Mouse (Mus musculus): ENCODE measurements around the gene Gtf2b. TPM values are rescaled to one million over a fixed set of nuclear protein-coding genes. Genes with fewer than 3 reads are reported as not detected.

The Gtf2b gene
- total RNA-seq, 1 experiment from 2014 or later, result 57.5 TPM

GRCm38 (mm10) chr3:142811582-142811981, 46.7 kb downstream of the Gtf2b start:
- DNase-seq, result no peak

GRCm38 (mm10) chr3:142817506-142817905, 52.7 kb downstream of the Gtf2b start:
- no peak for DNase-seq

GRCm38 (mm10) chr3:142823606-142824005, 58.8 kb downstream of the Gtf2b start:
- DNase-seq, result no peak

- no peak for DNase-seq
These were observed 61.8 kb downstream of the Gtf2b start for GRCm38 (mm10) chr3:142826449-142827146.

- no peak for DNase-seq
These were observed 68.1 kb downstream of the Gtf2b start for GRCm38 (mm10) chr3:142832910-142833309.

Other genes with a start within 250 kb of the Gtf2b start
- 9.4 and 12.2 TPM in 2 replicates for gene Gbp7, start 234.7 kb upstream of the Gtf2b start, total RNA-seq (2021)
- 8.1 and 14.5 TPM in 2 replicates for gene Gbp3, start 205.0 kb upstream of the Gtf2b start, total RNA-seq (2021)
- 0.26 and 0.83 TPM in 2 replicates for gene Gbp2b, start 170.2 kb upstream of the Gtf2b start, total RNA-seq (2021)
- 11.8 and 12.7 TPM in 2 replicates for gene Gbp2, start 144.4 kb upstream of the Gtf2b start, total RNA-seq (2021)
- gene Kyat3, start 64.0 kb upstream of the Gtf2b start, total RNA-seq (2021), result 32.6 and 41.8 TPM in 2 replicates
- gene Pkn2, start 117.0 kb downstream of the Gtf2b start, total RNA-seq (2021), result 70.3 and 71.9 TPM in 2 replicates

Measured in adrenal gland, postnatal 14 days (tissue).